Mouse (Mus musculus) cortical plate, adult 2 months (tissue): ENCODE results near the gene Akap10. TPM values are rescaled to one million over a fixed set of nuclear protein-coding genes. Genes with fewer than 3 reads are reported as not detected.
"Not testable (repeated sequence)": the region's sequence is repeated elsewhere in the genome, so short reads cannot be mapped to it uniquely, and the experiment has no call there.

Experiments
- H3K27ac ChIP-seq: fragments of 200-500 bp; 2 replicates; pipeline ENCODE4 v1.5.1; 2012; ENCODE audit warnings: low read length, control low read depth, inconsistent platforms; ENCODE audit not compliant: insufficient read depth
- H3K4me1 ChIP-seq: fragments of 200-500 bp; 2 replicates; pipeline ENCODE4 v1.6.1; 2011; ENCODE audit warnings: low read length; ENCODE audit not compliant: control insufficient read depth, insufficient read depth
- H3K4me3 ChIP-seq: fragments of 200-500 bp; 2 replicates; pipeline ENCODE4 v1.5.1; 2011; ENCODE audit warnings: mild to moderate bottlenecking, low read length, control low read depth; ENCODE audit not compliant: insufficient read depth
- CTCF ChIP-seq: fragments of 200-500 bp; IDR thresholded peaks from 2 replicates; pipeline ENCODE4 v1.5.1; 2011; ENCODE audit warnings: mild to moderate bottlenecking, control low read depth, low read length; ENCODE audit not compliant: insufficient read depth; ENCODE audit errors: extremely low read depth
- POLR2A ChIP-seq: fragments of 200-500 bp; IDR thresholded peaks from 2 replicates; pipeline ENCODE4 v1.6.1; 2011; ENCODE audit warnings: mild to moderate bottlenecking, low read length, control low read depth; ENCODE audit not compliant: insufficient read depth; ENCODE audit errors: extremely low read depth
- polyA plus RNA-seq: library from polyadenylated mRNA; depleted of rRNA; stranded (reverse); fragments of >200 nt; gene quantifications from 2 replicates; pipeline ENCODE4 v1.2.3, GENCODE M21; 2012

Akap10 gene
- polyA plus RNA-seq, 1 experiment, result 14.2 TPM

DNA sequence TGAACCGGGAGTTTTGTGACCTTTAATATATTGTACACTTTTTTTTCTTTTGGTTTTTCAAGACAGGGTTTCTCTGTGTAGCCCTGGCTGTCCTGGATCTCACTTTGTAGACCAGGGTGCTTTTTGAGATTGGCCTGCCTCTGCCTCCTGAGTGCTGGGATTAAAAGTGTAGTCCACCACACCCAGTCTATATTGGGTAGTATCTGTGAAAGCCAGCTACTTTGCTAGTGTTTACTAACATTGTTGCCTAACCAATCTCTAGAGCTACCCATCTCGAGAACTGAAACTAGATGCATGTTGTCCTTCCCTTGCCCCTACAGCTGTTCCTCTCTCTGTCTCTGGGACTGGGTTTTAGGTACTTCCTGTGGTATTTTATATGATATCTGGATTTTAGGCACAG, 30.0 kb upstream of the Akap10 start:
- peaks cover 5% of the 10 kb centered on the region; the same call in 1 of the 2 replicates for H3K4me1 ChIP-seq
- H3K4me3 ChIP-seq, result no peak overlapping the region
- no peak overlapping the region for H3K27ac ChIP-seq
- TF ChIP-seq POLR2A (no peak), CTCF (no peak)

DNA sequence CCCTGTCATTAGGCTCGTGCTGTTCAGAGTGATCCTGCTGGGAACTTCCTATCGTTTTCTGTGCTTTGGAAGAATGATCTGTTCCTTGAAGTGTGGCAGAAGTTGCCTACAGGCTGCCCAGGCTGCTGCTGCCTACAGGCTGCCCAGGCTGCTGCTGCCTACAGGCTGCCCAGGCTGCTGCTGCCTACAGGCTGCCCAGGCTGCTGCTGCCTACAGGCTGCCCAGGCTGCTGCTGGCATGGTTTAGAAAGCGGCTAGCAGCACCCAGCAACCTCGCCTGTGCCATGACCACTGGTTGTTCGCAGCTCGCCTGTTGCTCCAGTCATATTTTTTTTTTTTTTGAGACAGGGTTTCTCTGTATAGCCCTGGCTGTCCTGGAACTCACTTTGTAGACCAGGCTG, 28.7 kb upstream of the Akap10 start:
- H3K4me1 ChIP-seq, H3K4me3 ChIP-seq, H3K27ac ChIP-seq: not testable (repeated sequence)

DNA sequence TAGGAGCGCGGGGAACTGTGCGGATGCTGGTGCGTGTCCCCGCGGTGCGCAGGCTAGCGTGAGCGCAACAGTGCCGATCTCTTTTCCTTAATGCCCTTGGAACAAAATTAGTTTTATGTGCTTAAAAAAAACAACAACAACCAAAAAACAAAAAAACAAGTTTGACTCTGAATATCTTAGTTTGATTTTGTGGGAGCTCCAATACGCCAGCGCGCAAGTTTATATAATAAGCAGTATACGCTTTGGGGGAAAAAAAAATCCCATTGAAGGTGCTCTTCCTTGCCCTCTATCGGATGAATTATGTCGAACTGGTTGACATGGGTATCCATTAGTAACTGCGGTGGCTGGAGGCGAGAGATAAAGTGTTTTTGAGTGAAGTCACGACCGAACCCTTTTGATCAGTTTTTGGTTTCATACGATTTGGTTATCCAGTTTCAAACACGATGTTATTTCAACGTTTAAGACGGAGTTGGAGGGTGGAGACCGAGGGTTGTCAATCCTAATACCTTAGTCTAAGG, 27.3 kb upstream of the Akap10 start:
- Histone ChIP-seq H3K27ac (peak overlapping the region; percentile 90), H3K4me3 (peak overlapping the region; percentile 96), H3K4me1 (peaks cover 1% of the 10 kb centered on the region; the same call in 1 of the 2 replicates)
- TF ChIP-seq POLR2A, result no peak
- TF ChIP-seq CTCF, result peak; percentile 17; the same call in 1 of the 2 replicates

DNA sequence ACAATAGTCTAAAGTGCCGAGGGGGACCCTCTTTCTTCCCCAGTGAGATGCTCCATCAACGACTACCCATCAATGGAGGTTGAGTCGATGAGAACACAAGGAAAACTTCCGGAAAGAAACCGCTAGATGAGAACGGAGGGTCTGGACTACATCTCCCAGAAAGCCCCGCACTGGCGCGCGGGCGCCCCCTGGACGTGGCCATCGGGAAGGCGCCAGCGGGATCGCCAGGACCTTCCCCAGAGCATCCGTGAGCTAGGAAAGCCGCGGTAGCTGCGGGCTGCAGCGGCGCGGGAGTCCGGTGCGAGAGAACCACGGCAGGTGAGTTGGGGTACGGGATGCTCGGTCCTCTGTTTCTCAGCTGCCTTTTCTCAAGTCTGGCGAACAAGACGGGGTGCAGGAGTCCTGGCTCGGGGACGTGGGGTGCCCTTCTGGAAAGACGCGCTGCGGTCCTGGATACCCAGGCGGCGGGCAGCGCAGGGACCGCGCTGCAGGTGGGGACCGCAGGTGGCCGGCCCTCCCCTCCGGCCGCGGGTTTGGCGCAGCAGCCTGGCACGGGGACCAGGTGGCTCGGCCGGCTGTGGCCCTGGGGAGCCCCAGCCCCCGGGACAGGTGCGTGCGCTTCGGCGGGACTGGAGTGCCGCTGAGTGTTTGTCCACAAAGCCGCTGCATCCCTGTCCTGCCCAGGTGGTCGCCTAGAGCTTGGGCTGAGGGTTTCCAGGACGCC, 26.7 kb upstream of the Akap10 start, which contains the start of gene Specc1:
Gene Specc1, plus strand, starts transcription at position 192 of the 724 bp plus-strand sequence.
- peak within 1 kb of the TSS; percentile 90 for H3K27ac ChIP-seq
- peak; percentile 76 for TF ChIP-seq CTCF
- peak; percentile 81 for TF ChIP-seq POLR2A
- H3K4me3 ChIP-seq, result peak within 1 kb of the TSS; percentile 96
- H3K4me1 ChIP-seq, result no peaks in the 10 kb centered on the region

DNA sequence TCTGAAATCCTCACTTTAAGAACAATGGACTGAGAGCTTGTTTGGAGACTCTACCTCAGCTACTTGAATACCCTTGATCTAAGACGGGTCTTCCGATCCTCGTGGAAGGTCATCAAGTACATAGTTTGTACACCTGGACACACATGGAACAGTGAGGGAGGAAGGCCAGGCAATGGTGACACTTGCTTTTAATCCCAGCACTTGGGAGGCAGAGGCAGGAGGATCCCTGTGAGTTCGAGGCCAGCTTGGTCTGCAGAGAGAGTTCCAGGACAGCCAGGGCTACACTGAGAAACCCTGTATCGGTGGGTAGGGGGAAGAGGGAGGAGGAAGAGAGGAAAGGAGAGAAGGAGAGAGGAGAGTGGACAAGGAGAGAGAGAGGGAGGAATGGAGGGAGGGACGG, 25.9 kb upstream of the Akap10 start:
- H3K27ac ChIP-seq, result no peak overlapping the region
- TF ChIP-seq CTCF, result no peak
- no peak for TF ChIP-seq POLR2A
- no peak overlapping the region for H3K4me3 ChIP-seq
- H3K4me1 ChIP-seq, result no peaks in the 10 kb centered on the region

DNA sequence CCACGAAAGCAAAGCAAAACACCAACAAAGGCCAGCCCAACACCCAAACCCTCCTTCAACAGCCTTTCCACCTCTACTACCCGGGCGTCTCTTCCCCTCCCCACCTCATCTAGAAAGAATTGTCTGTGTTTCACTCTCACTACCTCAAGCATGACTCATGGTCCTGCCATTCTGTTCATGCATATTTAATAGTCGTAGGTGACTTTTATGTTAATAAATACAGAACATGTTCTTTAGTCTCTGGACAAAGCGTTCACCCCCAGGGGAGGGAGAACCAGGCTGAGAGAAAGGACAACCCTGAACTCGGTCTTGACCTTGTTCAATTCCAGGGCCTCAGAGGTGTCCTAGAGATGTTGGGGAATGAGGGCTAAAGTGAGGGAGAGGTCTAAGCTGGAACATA, 25.1 kb upstream of the Akap10 start:
- TF ChIP-seq POLR2A, result no peak
- TF ChIP-seq CTCF, result no peak
- Histone ChIP-seq H3K27ac (no peak overlapping the region), H3K4me3 (no peak overlapping the region), H3K4me1 (no peaks in the 10 kb centered on the region)

DNA sequence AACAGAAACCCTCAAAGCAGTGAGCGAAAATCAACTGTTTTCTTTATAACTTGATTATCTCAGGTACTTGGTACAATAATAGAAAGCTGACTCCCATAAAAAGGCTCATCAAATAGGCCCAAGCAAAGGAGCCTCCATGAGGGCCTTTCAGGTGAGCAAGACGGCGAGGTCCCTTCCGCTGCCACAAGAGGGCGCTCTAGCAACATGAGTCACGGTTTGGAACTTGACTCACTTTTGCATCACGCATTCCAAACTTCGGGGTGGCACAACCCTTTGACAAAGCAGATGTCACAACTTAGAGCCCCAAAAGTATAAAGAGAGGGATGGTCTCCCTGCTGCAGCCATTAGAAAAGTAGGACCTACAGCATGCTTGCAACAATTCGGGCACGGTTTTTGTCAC, 20.6 kb upstream of the Akap10 start:
- H3K4me3 ChIP-seq, result no peak overlapping the region
- H3K27ac ChIP-seq, result no peak overlapping the region
- no peaks in the 10 kb centered on the region for H3K4me1 ChIP-seq
- TF ChIP-seq POLR2A, result no peak
- TF ChIP-seq CTCF, result peak; percentile 95

DNA sequence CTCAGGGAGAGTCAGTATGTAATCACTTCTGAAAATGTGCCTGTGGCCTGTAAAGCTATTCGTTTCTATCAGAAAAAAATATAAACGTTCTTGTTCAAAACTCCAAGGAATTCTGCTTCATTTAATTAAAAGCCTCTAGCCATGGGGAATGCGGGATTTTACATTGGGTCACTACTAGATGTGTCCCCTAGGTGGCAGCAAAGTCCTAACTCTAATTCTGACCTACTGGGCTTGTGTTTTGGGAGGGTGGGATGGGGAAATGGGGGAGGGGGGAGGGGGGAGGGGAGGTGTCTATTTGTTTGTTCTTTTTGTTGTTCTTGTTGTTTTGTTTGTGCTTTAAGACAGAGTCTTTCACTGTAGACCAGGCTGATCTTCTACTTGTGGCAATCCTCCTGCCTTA, 19.3 kb upstream of the Akap10 start:
- TF ChIP-seq POLR2A (no peak), CTCF (peak; percentile 52; the same call in 1 of the 2 replicates)

DNA sequence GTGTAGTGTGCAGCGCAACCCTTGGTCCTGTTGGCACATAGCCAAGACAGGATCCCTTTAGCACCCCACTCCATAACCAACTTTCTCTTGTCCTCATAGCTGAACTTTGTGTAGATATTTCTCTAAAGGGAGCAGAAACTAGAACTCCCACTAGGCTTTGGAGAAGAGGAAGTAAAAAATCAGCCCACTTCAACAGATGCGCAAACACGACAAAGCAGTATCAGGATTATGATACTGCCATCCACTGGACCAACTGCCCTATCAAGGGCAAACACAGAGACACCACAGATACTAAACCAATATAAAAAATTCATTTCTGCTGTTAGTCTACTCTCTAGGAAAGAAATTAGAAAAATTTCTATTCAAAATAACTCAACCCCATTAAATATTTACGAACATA, 16.6 kb upstream of the Akap10 start:
- H3K4me3 ChIP-seq, result no peak overlapping the region
- H3K4me1 ChIP-seq, result no peaks in the 10 kb centered on the region
- TF ChIP-seq CTCF, result no peak
- TF ChIP-seq POLR2A, result no peak
- H3K27ac ChIP-seq, result no peak overlapping the region

More for the DNA sequence above, 19.3 kb upstream of the Akap10 start:
- Histone ChIP-seq H3K27ac (no peak overlapping the region), H3K4me1 (no peaks in the 10 kb centered on the region), H3K4me3 (no peak overlapping the region)

DNA sequence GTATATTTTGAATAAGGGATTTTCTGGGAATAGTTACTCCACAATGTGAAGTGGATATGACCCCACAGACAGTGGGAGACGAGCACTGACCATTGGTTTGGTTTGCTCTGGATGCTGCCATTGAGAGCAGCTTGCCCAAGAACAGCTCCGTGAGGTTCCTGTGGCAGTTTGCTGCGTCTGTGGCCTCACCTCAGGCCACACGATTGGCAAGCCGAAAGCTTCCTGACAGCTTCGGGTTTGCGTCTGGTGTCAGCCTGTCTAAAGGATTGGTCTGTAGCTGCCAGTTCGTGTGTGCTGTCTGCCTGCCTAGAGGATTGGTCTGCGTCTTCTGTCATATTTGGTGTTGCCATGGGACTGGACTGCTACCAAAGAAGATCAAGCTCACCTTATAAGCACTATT, 14.4 kb upstream of the Akap10 start:
- Histone ChIP-seq H3K4me1 (no peaks in the 10 kb centered on the region), H3K4me3 (no peak overlapping the region), H3K27ac (no peak overlapping the region)
- TF ChIP-seq POLR2A, result no peak
- no peak for TF ChIP-seq CTCF

DNA sequence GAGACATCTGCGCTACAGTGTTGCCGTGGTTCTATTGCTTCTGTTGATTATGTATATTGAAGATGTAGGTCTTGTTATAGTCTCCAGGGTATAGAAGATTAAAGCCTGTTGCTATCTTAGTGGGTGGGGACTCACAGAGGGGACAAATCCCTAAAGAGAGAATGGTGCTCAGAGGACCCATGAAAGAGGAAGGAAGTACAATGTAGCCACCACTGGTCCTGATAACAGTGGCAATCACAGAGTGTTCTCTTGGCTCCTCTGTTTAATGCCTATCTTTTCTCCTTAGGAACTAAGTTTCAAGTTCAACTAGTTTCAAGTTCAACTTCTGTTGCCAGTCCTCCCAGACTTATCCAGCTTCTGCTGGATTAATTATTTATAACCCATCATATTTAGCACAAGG, 12.9 kb upstream of the Akap10 start:
- Histone ChIP-seq H3K4me1 (no peaks in the 10 kb centered on the region), H3K27ac (no peak overlapping the region), H3K4me3 (no peak overlapping the region)
- TF ChIP-seq CTCF, result no peak

DNA sequence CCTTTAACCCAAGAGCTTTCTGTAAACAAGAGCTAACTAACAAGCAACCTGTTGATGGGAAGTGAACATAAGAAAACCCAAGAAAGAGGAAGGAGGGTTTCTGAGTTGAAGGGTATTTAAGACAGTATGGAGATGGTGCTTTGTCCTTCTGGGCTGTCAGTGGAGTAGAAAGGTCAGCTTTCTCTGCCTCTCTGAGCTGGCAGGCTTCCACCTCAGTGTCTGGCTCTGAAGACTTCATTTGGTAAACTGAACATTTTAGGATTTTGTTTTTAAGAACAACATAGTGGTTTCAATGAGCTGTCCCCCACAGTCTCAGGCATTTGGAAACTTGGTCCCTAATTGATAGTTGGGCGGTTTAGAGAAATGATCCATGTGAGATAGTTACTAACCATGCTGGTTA, 7.7 kb upstream of the Akap10 start:
- TF ChIP-seq POLR2A (no peak), CTCF (no peak)
- H3K4me3 ChIP-seq, result no peak overlapping the region
- H3K4me1 ChIP-seq, result no peaks in the 10 kb centered on the region
- no peak overlapping the region for H3K27ac ChIP-seq
